Mouse (Mus musculus): Measurements from ENCODE around the gene Fam214a.

The Fam214a gene

DNA sequence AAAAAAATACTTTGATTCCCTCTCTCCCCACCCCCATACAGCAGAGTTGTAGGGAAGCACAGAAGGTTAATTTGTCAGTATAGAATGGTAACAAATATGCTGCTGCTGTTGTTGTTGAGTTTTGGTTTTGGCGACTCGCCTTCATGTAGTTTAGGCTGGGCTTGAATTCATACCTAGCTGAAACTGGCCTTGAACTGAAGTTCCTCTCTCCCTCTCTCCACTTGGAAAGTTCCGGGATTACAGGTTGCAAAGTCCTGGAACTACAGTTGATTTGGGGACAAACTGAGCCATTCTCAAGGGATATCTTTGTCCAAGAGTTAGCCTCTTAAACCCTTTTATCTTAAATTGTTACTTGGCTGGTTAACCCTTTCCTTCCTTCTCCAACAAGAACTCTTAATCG is 83.3 kb downstream of the Fam214a start:
- no peak for DNase-seq

DNA sequence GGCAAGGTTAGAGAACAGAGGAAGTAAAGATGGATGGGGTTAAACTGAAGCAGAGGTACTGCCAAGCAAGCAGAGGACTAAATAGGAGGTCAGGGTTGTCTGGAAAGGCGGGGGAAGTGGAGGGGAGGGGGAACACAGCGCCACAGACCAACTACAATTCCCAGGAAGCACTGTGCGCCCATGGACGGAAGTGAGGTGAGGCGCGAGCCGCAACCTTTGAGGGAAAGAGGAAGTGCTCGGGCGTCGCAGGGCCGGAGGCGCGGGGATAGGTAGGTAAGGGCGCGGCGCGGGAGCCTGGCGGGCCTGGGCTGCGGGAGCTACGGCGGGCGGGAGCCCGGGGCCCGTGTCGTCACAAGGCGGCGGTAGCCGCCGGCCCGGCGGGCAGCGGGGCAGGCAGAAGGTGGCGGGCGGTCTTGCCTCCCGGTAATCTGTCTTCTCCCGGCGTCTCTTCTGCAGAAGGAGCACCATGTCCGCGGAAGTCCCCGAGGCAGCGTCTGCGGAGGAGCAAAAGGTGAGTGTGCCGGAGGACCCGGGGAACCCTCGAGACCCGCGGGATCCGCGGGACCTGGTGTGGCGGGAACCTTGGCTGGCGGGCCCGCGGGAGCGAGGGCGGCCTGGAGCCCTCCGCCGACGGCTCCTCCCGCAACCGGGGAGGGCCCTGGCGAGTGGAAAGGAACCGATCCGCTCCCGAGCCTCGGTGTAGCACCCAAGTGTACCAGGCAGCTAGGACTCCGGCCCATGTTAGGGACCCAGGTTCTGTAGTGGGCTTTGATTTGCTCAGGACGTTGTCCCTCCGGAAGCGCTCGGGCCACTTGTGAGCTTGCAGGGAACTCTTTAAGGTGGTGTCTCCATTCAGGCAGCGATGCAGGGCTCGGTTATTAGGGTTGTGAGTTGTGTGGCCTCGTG is 85.0 kb downstream of the Fam214a start, which contains the start of gene Arpp19:
TSS of gene Arpp19 (plus strand) at position 164 of the 906 bp plus-strand sequence.
- peak; percentile 80 for DNase-seq

DNA sequence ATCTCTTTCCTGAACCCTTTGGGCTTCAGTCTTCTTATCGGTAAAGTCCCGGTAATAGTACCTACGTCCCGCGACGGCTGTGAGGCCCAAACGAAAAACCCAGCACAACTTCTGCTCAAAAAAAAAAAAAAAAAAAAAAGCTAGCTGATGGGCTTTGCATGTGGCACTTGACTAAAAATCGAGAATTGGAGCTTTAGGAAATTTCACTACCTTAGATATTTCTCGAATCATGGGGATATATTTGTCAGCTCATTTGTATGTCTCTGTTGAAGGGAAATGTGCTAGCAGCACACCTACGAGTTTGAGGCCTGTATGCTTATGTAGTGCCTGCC is 85.6 kb downstream of the Fam214a start:
- DNase-seq, result no peak

DNA sequence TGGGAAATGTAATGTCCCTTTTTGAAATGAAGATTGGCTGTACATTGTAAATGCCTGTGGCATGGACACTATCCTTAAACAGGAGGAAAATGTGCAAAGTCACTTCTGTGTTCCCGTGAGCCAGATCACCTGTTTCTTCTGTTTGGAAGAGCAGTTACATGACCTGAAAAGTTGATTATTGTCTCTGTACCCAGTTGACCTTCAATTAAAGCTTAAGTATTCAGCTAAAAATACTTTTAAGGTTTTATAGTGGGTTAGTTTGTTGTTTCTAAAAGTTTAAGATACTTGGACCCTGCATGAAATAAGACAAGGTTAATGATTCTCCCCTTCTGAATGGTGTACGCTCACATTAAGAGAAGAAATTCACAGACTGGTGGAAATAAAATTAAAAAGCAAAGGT is 87.9 kb downstream of the Fam214a start:
- no peak for DNase-seq

DNA sequence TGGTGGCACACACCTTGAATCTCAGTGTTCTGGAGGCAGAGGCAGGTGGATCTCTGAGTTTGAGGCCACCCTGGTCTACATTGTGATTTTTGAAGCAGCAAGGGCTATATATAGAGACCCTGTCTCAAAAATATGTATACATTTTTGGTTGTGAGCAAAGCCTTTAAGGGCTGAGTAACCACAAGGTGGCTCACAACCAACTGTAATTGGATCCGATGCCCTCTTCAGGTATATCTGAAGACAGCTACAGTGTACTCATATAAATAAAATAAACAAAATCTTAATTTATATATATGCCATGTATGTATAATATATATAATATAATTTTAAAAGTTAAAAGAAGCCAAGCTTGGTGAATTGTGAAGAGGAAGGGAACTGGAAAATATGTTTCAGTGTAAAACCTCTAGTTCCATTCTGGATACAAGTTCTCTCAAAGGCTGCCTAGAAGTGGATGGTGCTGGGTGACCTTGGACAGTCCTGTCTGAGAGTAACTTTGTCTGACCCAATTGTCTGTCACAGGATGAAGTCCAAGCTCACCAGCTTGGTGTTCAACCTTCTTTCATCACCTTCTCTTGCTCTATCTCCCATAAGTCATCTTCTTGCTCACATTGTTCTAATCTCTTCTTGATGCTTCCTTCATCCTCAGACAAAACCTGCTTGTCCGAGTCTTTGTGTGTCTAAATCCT is 89.3 kb downstream of the Fam214a start:
- DNase-seq, result no peak

DNA sequence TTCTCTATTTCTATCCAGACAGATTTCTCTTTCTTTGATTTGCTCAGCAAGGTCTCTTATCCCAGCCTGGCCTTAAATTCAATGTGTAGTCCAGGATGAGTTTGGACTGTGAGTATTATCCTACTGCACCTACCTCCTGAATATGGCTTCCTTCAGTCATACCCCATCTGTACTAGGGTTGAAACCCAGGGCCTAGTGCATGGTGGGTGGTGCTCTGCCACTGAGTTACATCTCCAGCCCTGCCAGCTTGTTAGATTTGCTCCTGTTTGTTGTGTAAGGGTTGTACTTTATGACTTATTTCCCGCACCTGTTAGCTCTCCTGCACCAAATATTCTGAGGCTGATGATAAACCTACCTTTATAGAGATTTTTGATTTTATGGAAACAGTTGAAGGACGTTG is 90.5 kb downstream of the Fam214a start:
- no peak for DNase-seq

DNA sequence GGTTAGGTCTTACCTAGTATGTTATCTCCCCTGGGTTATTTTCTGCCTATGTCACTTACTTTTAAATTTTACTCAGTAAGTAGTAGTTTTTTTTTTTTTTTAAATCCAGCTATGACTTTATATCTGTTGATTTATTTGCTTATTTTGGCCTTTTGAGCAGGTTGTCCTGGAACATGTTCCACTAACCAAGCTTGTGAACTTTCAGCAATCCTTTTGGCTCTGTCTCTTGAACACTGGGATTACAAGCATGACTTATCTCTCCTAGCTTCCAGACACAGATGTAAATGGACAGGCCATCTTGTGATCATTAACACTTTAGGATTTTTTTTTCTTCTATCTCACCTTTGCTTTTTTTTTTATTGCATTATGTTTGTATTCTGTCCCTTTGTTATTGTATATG is 94.4 kb downstream of the Fam214a start:
- DNase-seq, result no peak

DNA sequence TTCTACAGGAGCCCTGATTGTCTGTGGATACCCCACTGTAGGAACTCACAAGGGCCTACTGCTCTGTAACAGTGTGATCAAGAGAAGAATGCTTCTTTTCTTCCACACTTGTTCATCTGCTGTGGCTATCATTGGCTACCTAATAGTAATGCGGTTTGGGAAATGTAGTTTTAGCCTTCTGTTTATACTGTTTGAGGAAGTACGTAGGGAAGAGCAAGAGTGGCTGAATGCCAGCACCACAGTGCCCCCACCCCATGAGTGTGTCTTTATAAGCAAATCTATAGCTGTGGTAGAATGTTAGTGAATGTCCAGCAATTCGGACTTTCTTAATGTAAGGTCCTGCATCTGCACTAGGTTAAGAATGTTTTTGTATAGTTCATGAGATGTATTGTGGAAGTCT is 96.4 kb downstream of the Fam214a start:
- peak; percentile 48 for DNase-seq

DNA sequence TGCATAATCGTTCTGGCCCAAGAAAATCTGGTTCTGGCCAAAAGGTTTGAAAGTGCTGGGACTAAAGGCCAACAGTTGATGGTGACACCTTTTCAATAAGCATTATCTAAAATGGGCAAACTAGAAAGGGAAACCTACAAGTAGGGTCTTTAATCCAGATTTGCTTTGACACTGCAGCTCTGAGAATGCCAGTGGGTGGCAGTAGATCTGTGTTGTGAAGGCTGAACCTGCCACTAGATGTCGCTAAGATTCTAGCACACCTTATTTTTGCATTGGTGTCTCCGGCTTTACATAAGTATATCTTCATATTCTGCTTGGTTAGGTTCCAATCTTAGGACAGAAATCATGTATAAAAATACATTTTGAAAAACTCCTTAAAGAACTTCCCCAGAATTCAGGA is 97.3 kb downstream of the Fam214a start:
- DNase-seq, result peak; percentile 74

DNA sequence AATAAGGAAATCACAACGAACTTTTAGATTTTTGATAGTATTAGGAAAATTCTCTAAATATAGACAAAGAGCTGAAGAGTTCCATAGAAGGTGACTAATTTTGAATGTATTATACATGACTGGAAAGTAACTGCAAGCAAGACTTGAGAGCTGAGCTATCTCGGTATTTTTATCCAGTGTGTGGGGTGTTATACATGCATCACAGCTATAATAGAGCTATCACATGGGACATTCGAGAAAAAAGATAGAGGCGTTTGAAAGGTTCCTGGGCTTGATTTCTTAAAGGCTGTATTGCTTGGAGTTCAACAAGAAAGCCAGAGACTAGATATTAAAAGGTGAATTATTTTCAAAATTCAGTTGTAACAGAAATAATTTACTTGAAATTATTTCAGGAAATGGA is 99.2 kb downstream of the Fam214a start:
- DNase-seq, result no peak

DNA sequence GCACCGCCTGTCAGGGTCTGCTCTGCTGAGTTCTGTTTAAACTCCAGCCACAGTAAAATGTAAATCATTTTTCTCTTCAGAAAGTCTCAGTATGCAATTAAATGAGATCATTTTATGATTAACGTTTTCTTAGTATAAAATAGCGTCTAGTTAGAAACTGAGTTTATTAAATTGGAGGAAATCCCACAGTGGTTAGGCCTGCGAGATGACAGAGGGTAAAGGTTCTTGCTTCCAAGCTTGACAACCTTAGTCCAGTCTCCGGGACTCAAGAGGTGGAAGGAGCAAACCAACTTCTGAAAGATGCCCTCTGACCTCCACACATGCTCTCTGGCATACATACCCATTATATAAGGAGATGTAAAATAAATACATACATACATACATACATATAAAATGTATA is 102.4 kb downstream of the Fam214a start:
- DNase-seq, result no peak

DNA sequence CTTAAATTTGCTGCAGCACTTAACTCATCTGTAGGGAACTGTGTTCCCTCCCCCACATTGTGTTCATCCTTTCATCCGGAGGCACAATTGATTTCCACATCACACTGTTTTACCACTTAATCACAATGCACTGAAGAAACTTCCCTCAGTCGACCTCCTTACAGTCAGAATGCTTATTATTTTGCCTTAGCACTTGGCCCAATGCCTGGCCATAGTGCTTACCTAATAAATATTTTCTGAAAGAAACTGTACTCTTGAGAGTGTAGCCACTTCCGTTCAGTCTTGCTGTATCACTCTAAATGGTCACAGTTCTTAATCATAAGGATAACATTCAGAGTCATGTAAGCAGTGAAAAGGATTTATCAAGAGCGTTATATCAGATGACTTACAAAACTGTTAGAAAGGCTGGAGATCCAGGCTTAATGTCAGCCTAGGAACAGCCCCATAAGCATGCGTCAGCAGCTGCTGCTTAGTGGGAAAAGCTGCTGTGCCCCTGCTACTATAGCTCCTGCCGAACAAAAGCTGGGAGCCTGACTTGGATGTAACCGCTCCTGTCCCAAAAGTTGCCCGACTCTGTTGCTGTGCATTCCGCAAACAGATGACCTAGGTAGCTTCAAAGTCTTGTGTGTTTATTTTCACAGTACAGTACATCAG is 112.1 kb downstream of the Fam214a start:
- no peak for DNase-seq

DNA sequence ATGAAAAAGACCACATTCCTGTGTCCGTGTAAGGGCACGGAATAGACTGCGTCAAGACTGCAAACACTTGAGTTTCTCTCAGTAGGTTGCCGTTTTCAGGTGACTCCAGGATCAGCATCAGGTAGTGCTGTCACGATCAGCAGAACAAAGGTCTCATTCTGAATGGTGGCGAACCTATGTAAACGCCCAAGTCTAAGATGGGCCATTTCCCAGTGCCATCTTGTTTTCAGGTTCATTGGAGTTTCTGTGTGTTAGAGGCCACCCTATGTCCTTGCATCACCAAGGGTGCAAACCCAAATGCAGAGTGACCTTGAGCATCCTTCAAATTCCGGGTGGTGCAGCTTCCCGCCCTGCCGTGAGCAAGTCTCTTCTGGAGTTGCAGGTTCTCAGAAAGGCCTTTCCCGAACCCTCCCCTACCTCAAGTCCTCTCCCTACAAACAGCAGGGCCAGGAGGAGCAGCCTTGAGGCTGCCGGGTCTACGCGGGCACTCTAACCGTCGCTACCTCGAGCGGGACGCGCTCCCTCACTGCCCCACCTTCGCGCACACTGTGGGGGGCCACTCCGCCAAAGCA is 117.9 kb downstream of the Fam214a start, which contains the start of gene Myo5a:
TSS of gene Myo5a (plus strand) at position 559 of the 572 bp plus-strand sequence.
- DNase-seq, result no peak

DNA sequence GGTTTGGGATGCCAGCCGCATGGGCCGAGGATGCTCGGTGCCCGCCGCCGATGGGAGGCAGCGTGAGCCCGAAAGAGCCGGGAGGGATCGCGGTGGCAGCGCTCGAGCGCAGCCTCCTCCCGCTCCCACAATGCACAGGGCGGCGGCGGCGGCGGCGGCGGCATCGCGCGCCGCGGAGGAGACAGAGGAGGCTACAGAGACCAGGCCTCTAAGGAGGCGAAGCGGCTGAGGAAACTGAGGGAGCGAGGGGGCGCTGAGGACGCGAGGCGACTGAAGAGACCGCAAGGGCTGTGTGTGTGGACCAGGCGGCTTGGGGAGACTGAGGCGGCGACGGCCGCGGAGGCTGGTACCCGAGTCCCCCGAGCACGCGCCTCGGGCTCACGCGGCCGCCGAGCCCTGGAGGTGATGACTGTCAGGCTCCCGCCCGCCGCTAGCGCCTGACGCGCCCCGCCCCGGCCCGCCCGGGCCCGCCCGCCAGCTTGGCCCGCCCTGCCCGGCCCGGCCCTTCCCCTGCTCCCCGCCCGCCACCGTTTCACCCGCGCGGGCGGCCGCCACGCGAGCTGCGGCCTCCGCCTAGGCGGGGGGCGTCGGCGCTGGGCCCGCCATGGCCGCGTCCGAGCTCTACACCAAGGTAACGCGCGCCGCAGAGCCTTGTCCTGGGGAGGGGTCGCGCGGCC is 118.5 kb downstream of the Fam214a start:
- DNase-seq, result peak; percentile 76

DNA sequence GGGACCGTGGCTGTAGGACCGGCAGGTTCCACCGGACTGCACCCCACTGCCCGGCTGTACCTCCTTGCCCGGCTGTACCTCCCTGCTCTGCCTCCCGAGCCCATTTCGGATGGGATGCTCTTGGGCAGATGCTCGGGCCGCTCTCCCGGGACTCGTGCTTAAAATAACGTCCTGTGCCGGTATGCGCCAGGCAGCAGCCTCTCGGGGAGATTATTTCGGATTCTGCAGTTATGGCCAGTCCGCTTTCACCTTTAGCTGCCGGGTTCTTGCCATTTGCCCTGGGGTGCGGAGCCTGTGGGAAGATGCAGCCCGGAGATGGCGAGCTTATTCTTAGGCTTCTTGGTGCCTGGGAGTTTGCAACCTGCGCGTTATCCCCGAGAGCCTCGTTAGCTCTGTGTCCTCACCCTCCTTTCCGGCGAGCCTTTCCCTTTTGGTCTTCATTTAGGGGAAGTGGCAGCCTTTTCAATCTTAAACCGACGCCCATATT is 119.1 kb downstream of the Fam214a start:
- peak; percentile 17 for DNase-seq

DNA sequence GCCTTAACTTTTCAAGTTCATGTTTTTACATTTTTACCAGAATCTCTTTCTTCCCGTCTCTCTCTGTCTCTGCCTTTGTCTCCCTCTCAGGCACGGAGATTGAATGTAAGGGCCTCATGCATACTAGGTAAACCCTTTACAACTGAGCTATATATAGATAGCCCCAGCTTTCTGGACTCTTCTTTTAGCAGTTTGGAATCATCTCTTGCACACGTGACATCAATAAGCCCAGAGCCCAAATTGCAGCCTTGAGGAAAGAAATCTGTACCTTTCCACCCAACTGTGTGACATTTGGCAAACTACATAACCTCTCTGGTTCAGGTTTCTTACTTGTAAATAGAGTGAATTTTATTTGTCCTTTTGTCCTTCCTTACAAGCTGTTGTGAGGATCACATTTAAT is 119.7 kb downstream of the Fam214a start:
- no peak for DNase-seq

DNA sequence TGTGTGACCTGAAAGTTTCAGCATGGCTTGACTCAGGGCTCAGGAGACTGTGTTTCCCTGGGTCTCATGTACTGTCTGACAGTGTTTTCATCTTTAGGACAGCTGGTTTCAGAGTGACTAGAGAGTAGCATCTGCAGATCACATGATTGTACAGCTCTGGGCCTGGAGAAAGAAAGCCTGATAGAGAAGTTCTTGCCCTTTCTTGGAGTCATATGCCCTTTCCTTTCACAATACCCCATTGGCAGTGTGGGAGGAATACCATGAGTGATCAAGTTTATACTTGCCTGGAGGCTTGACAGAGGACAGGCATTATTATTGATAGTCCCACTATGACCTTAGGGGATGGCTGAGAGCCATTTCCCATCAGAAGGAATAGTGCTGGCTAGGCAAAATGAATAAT is 124.5 kb downstream of the Fam214a start:
- DNase-seq, result no peak
